Mouse (Mus musculus) ovary, postnatal 36 days (tissue): ENCODE measurements at regions not wholly inside any gene's neighbourhood (a gene's known extent, or its start where the extent isn't known, plus 50 kb on each side); places are given as distances from the start of the nearest gene placed in this dataset.

ENCODE experiments used
- DNase-seq: peaks from one replicate; pipeline ENCODE4 v3.0.0; 2022; ENCODE audit warnings: low spot score, mixed read lengths

GRCm38 (mm10) chr12:27499276-27499675 lies 156.9 kb upstream of the Sox11 start:
- DNase-seq: no peak

GRCm38 (mm10) chr12:27496826-27497557 lies 154.6 kb upstream of the Sox11 start:
- DNase-seq: no peak

GRCm38 (mm10) chr12:27492270-27492669 lies 149.9 kb upstream of the Sox11 start:
- DNase-seq: no peak

- no peak for DNase-seq
These were observed 138.9 kb upstream of the Sox11 start for GRCm38 (mm10) chr12:27481230-27481629.

GRCm38 (mm10) chr12:27479601-27480001 lies 137.2 kb upstream of the Sox11 start:
- no peak for DNase-seq

GRCm38 (mm10) chr12:27474631-27475030 lies 132.3 kb upstream of the Sox11 start:
- no peak for DNase-seq

GRCm38 (mm10) chr12:27471557-27471956 lies 129.2 kb upstream of the Sox11 start:
- no peak for DNase-seq

GRCm38 (mm10) chr12:27470346-27470745 lies 128.0 kb upstream of the Sox11 start:
- no peak for DNase-seq

- no peak for DNase-seq
These were observed 126.4 kb upstream of the Sox11 start for GRCm38 (mm10) chr12:27468782-27469181.

GRCm38 (mm10) chr12:27468141-27468540 lies 125.8 kb upstream of the Sox11 start:
- no peak for DNase-seq

- DNase-seq: no peak
These were observed 123.3 kb upstream of the Sox11 start for GRCm38 (mm10) chr12:27465499-27466150.

- no peak for DNase-seq
These were observed 116.3 kb upstream of the Sox11 start for GRCm38 (mm10) chr12:27458674-27459073.

- no peak for DNase-seq
These were observed 95.4 kb upstream of the Sox11 start for GRCm38 (mm10) chr12:27437661-27438345.

- no peak for DNase-seq
These were observed 89.0 kb upstream of the Sox11 start for GRCm38 (mm10) chr12:27431338-27431737.

- DNase-seq: no peak
These were observed 75.1 kb upstream of the Sox11 start for GRCm38 (mm10) chr12:27417387-27418009.

- DNase-seq: no peak
These were observed 68.2 kb upstream of the Sox11 start for GRCm38 (mm10) chr12:27410555-27410954.

- no peak for DNase-seq
These were observed 66.1 kb upstream of the Sox11 start for GRCm38 (mm10) chr12:27408440-27408839.

- no peak for DNase-seq
These were observed 57.0 kb upstream of the Sox11 start for GRCm38 (mm10) chr12:27399392-27399791.
